10 mouse cellular contexts compared by ENCODE assay signal in genomic region chr11:99148400-99148799, GRCm38 (mm10). TPM values are rescaled to one million over a fixed set of nuclear protein-coding genes. Genes with fewer than 3 reads are reported as not detected.
A peak's percentile ranks its signal among the peaks of the same experiment; 100 is the strongest.
DNase-seq lines count a peak whose midpoint lies in the region; ATAC-seq lines count a peak whose summit lies in the region.
"Had no signal": no experiment of that assay in that cellular context is flagged by ENCODE, and none has a peak within 500 bp of the region (broad histone marks: within the 10 kb centered on the region; RNA-seq: fewer than 3 reads in every experiment).

No protein-coding gene starts in this region.

- no peak overlapping the region for H3K4me3 ChIP-seq in heart, embryonic 15.5 days
- no peak overlapping the region for H3K4me3 ChIP-seq in midbrain, embryonic 11.5 days (ENCODE audit: low read depth, low read length)
- H3K4me3 ChIP-seq in midbrain, embryonic 15.5 days, result no peak overlapping the region
- H3K4me3 ChIP-seq in forebrain, embryonic 16.5 days (replicated peaks; ENCODE audit: low read length), result no peak overlapping the region
- no peak overlapping the region for H3K4me3 ChIP-seq in neural tube, embryonic 13.5 days

- H3K9ac ChIP-seq in heart, embryonic 15.5 days, result no peak overlapping the region
- H3K9ac ChIP-seq in midbrain, embryonic 11.5 days (ENCODE audit: low read length), result no peak overlapping the region
- no peak overlapping the region for H3K9ac ChIP-seq in midbrain, embryonic 15.5 days
- H3K9ac ChIP-seq in forebrain, embryonic 16.5 days (replicated peaks; ENCODE audit: low read depth, low read length), result 0 out of 2 replicates have a peak overlapping the region, but pooled peaks have one; percentile 20
- 0 out of 2 replicates have a peak overlapping the region, but pooled peaks have one; percentile 31 for H3K9ac ChIP-seq in neural tube, embryonic 13.5 days

- 54% methylated on average over 8 of the region's 8 CpGs for WGBS in heart, embryonic 15.5 days
- WGBS in midbrain, embryonic 11.5 days, result 72% methylated on average over 8 of the region's 8 CpGs
- 75% methylated on average over 8 of the region's 8 CpGs for WGBS in midbrain, embryonic 15.5 days
- WGBS in forebrain, embryonic 16.5 days, result 76% methylated on average over 8 of the region's 8 CpGs
- WGBS in neural tube, embryonic 13.5 days, result 74% methylated on average over 8 of the region's 8 CpGs

- no peaks in the 10 kb centered on the region for H3K9me3 ChIP-seq in heart, embryonic 15.5 days (replicated peaks)
- H3K9me3 ChIP-seq in midbrain, embryonic 11.5 days (ENCODE audit: control insufficient read depth, low read length), result no peaks in the 10 kb centered on the region
- no peaks in the 10 kb centered on the region for H3K9me3 ChIP-seq in midbrain, embryonic 15.5 days
- H3K9me3 ChIP-seq in forebrain, embryonic 16.5 days (ENCODE audit: control insufficient read depth, low read length), result no peaks in the 10 kb centered on the region
- H3K9me3 ChIP-seq in neural tube, embryonic 13.5 days, result no peaks in the 10 kb centered on the region

- intact Hi-C loops in heart, postnatal 14 days (cut with DNase I), result loop anchor here (2.0 kb wide), 1 partner anchor 230 kb away; no protein-coding TSS in a partner anchor

- peaks cover 55% of the 10 kb centered on the region for H3K4me1 ChIP-seq in heart, embryonic 15.5 days (replicated peaks)
- H3K4me1 ChIP-seq in midbrain, embryonic 11.5 days (ENCODE audit: control insufficient read depth, insufficient read depth, low read length), result peaks cover 17% of the 10 kb centered on the region
- H3K4me1 ChIP-seq in midbrain, embryonic 15.5 days, result peaks cover 13% of the 10 kb centered on the region
- H3K4me1 ChIP-seq in forebrain, embryonic 16.5 days (replicated peaks; ENCODE audit: control insufficient read depth, insufficient read depth, low read length), result peaks cover 22% of the 10 kb centered on the region
- peaks cover 37% of the 10 kb centered on the region for H3K4me1 ChIP-seq in neural tube, embryonic 13.5 days (replicated peaks)

- peaks cover 17% of the 10 kb centered on the region for H3K27me3 ChIP-seq in heart, embryonic 15.5 days
- H3K27me3 ChIP-seq in midbrain, embryonic 11.5 days (ENCODE audit: control insufficient read depth, insufficient read depth, low read length), result no peaks in the 10 kb centered on the region
- no peaks in the 10 kb centered on the region for H3K27me3 ChIP-seq in midbrain, embryonic 15.5 days (replicated peaks)
- H3K27me3 ChIP-seq in forebrain, embryonic 16.5 days (replicated peaks; ENCODE audit: control insufficient read depth, insufficient read depth, low read length), result no peaks in the 10 kb centered on the region
- no peaks in the 10 kb centered on the region for H3K27me3 ChIP-seq in neural tube, embryonic 13.5 days

- peak overlapping the region; percentile 43 for H3K4me2 ChIP-seq in heart, embryonic 15.5 days
- H3K4me2 ChIP-seq in midbrain, embryonic 11.5 days, result no peak overlapping the region
- H3K4me2 ChIP-seq in midbrain, embryonic 15.5 days, result no peak overlapping the region
- H3K4me2 ChIP-seq in forebrain, embryonic 16.5 days (ENCODE audit: low read length), result no peak overlapping the region
- H3K4me2 ChIP-seq in neural tube, embryonic 13.5 days, result no peak overlapping the region

- DNase-seq in heart, postnatal 14 days, result no peak
- peak; percentile 83 for DNase-seq in midbrain, embryonic 11.5 days (ENCODE audit: low spot score, missing footprints)
- no peak for DNase-seq in frontal cortex, postnatal 25 days (ENCODE audit: low spot score in 2 of 2)
- no peak for DNase-seq in urinary bladder, adult 18-20 months (ENCODE audit: low spot score in 2 of 2)
- DNase-seq: lung, postnatal 36 days had no signal

- H3K36me3 ChIP-seq in heart, embryonic 15.5 days, result no peaks in the 10 kb centered on the region
- H3K36me3 ChIP-seq in midbrain, embryonic 11.5 days (ENCODE audit: control insufficient read depth, insufficient read depth, low read length), result no peaks in the 10 kb centered on the region
- H3K36me3 ChIP-seq in midbrain, embryonic 15.5 days (replicated peaks), result no peaks in the 10 kb centered on the region
- no peaks in the 10 kb centered on the region for H3K36me3 ChIP-seq in forebrain, embryonic 16.5 days (ENCODE audit: control insufficient read depth, insufficient read depth)
- H3K36me3 ChIP-seq in neural tube, embryonic 13.5 days, result no peaks in the 10 kb centered on the region

- ATAC-seq in heart, embryonic 15.5 days (replicated peaks; ENCODE audit: insufficient number of reproducible peaks, insufficient read depth, low FRiP score, low read depth), result no peak
- ATAC-seq in midbrain, embryonic 11.5 days (ENCODE audit: low FRiP score), result no peak
- ATAC-seq in midbrain, embryonic 15.5 days (replicated peaks), result no peak
- no peak for ATAC-seq in forebrain, embryonic 16.5 days
- ATAC-seq in neural tube, embryonic 13.5 days (ENCODE audit: low read depth), result no peak

- H3K27ac ChIP-seq in heart, embryonic 15.5 days, result peak overlapping the region; percentile 77
- H3K27ac ChIP-seq in midbrain, embryonic 11.5 days (ENCODE audit: low read depth, low read length), result no peak overlapping the region
- no peak overlapping the region for H3K27ac ChIP-seq in midbrain, embryonic 15.5 days
- no peak overlapping the region for H3K27ac ChIP-seq in forebrain, embryonic 16.5 days (ENCODE audit: low read length)
- H3K27ac ChIP-seq in neural tube, embryonic 13.5 days (replicated peaks), result peak overlapping the region; percentile 49

RNA-seq across cellular contexts. Expression of gene Ccr7, which starts 6.5 kb away (rescaled TPM):
- polyA plus RNA-seq in heart, embryonic 15.5 days (2015; fragmentation: Nextera tagmentation; extraction: Ambion mirVana), result 0.34 and 0.67 TPM in 2 replicates
- under 1 TPM; 0.45 to 0.80 TPM for total RNA-seq in heart, postnatal 14 days (2021)
- 0.41 TPM in 1 of 2 replicates, not detected in the other for polyA plus RNA-seq in midbrain, embryonic 11.5 days (2014; fragmentation: Nextera tagmentation; extraction: Ambion mirVana)
- polyA plus RNA-seq in midbrain, embryonic 15.5 days (2015; fragmentation: Nextera tagmentation; extraction: Ambion mirVana), result 0.09 TPM in 1 of 2 replicates, not detected in the other
- 0.16 TPM in 1 of 2 replicates, not detected in the other for polyA plus RNA-seq in forebrain, embryonic 16.5 days (2015; fragmentation: Nextera tagmentation; extraction: Ambion mirVana)
- polyA plus RNA-seq in neural tube, embryonic 13.5 days (2015; fragmentation: Nextera tagmentation; extraction: Ambion mirVana), result not detected in 2 replicates
- total RNA-seq: granulocyte monocyte progenitor cell, adult 5-6 weeks had no signal

RNA-seq across cellular contexts. Expression of gene Tns4, which starts 59.3 kb away (rescaled TPM):
- polyA plus RNA-seq in heart, embryonic 15.5 days (2015; fragmentation: Nextera tagmentation; extraction: Ambion mirVana), result 0.08 and 0.27 TPM in 2 replicates
- total RNA-seq in heart, postnatal 14 days (2021), result under 1 TPM in 1 of 2 experiments, not detected in 1; 0.15 TPM
- polyA plus RNA-seq in midbrain, embryonic 11.5 days (2014; fragmentation: Nextera tagmentation; extraction: Ambion mirVana), result 0.23 and 0.67 TPM in 2 replicates
- 0.09 TPM in 1 of 2 replicates, not detected in the other for polyA plus RNA-seq in midbrain, embryonic 15.5 days (2015; fragmentation: Nextera tagmentation; extraction: Ambion mirVana)
- not detected in 2 replicates for polyA plus RNA-seq in forebrain, embryonic 16.5 days (2015; fragmentation: Nextera tagmentation; extraction: Ambion mirVana)
- 0.40 TPM in 1 of 2 replicates, not detected in the other for polyA plus RNA-seq in neural tube, embryonic 13.5 days (2015; fragmentation: Nextera tagmentation; extraction: Ambion mirVana)

Comparison
In these comparisons a context has a peak if more than half of its experiments do, and no peak if none do; other contexts are left out.
1. H3K27ac ChIP-seq: peak in heart, embryonic 15.5 days (single experiment) and neural tube, embryonic 13.5 days (single experiment); none in midbrain, embryonic 11.5 days (single experiment), midbrain, embryonic 15.5 days (single experiment) and forebrain, embryonic 16.5 days (single experiment).
2. H3K9ac ChIP-seq: peak in forebrain, embryonic 16.5 days (single experiment) and neural tube, embryonic 13.5 days (single experiment); none in heart, embryonic 15.5 days (single experiment), midbrain, embryonic 11.5 days (single experiment) and midbrain, embryonic 15.5 days (single experiment).